Mouse (Mus musculus) bone marrow macrophage, adult 2 months (primary cell): ENCODE measurements around the gene Slc22a23. TPM values are rescaled to one million over a fixed set of nuclear protein-coding genes. Genes with fewer than 3 reads are reported as not detected.

Source experiments
- H3K27ac ChIP-seq: 2 replicates; pipeline ENCODE4 v1.5.1; 2012; ENCODE audit warnings: low read depth, low read length; ENCODE audit not compliant: insufficient read depth
- H3K4me1 ChIP-seq: 2 replicates; pipeline ENCODE4 v1.6.1; 2012; ENCODE audit warnings: low read length; ENCODE audit not compliant: control insufficient read depth, insufficient read depth
- H3K4me3 ChIP-seq: 2 replicates; pipeline ENCODE4 v1.5.1; 2012; ENCODE audit warnings: mild to moderate bottlenecking, low read length, moderate library complexity; ENCODE audit not compliant: insufficient read depth
- CTCF ChIP-seq: IDR thresholded peaks from 2 replicates; pipeline ENCODE4 v1.5.1; 2012; ENCODE audit warnings: low read depth, mild to moderate bottlenecking, low read length, moderate library complexity
- POLR2A ChIP-seq: IDR thresholded peaks from 2 replicates; pipeline ENCODE4 v1.6.1; 2012; ENCODE audit warnings: mild to moderate bottlenecking, low read depth, low read length, borderline replicate concordance
- polyA plus RNA-seq: library from polyadenylated mRNA; stranded (reverse); fragments of >200 nt; gene quantifications from 2 replicates; pipeline ENCODE4 v1.2.4, GENCODE M21; 2012; ENCODE audit not compliant: missing spikeins, insufficient read depth, insufficient read length

The Slc22a23 gene
- polyA plus RNA-seq, 1 experiment = not detected

DNA sequence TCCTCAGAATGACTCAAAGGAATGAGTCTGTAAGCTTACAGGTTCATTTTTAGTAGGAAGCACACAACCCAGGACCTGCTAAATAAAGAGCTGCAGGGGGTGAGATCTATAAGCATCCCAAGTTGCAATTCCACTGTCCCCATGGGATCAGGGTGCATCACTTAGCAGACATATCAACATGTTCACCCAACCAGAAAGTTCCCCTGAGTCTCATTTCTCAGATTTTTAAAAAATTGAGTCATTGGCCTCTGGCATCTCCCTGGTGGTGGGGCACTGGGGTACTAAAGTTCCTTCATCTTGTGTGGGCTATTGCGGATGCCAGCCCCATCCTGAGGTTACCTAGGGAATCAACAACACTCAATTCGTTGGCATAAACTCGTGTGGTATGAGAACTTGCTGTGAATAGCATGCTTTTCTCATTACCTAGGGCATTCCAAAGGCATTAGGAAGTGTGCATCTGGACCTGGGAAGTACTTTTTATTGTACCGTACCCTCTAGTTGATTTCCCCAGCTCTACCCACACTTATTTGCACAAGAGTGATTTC is 25.4 kb upstream of the Slc22a23 start:
- Histone ChIP-seq H3K4me1 (0 out of 2 replicates have a peak, but pooled peaks cover 3% of the 10 kb centered on the region), H3K27ac (no peak overlapping the region), H3K4me3 (no peak overlapping the region)
- TF ChIP-seq POLR2A = no peak
- no peak for TF ChIP-seq CTCF

DNA sequence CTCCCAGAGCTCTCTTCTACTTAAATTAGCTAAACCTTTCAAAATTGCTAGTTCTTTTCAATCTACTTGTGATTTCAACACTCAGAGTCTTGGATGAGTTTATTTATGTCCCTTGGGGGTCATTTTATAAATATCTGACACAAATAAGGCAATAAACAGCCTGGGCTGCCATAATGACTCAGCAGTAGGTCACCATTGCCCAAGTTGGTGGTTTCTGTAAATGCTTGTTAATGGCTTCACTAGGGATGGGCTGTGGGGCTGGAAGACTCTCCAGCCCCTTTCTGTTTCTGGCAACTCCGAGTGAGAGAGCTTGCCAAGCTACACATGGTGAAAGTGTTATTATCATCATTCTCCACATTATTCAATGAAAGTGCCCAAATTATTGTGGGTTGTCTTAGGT is 20.2 kb upstream of the Slc22a23 start:
- no peak overlapping the region for H3K27ac ChIP-seq
- no peaks in the 10 kb centered on the region for H3K4me1 ChIP-seq
- TF ChIP-seq POLR2A (no peak), CTCF (no peak)
- H3K4me3 ChIP-seq = no peak overlapping the region

GRCm38 (mm10) chr13:34355656-34356055 is 10.7 kb upstream of the Slc22a23 start:
- Histone ChIP-seq H3K27ac (no peak overlapping the region), H3K4me1 (no peaks in the 10 kb centered on the region), H3K4me3 (no peak overlapping the region)
- TF ChIP-seq CTCF (no peak), POLR2A (no peak)

GRCm38 (mm10) chr13:34354830-34355624 is 10.0 kb upstream of the Slc22a23 start:
- Histone ChIP-seq H3K4me1 (no peaks in the 10 kb centered on the region), H3K27ac (no peak overlapping the region), H3K4me3 (no peak overlapping the region)
- TF ChIP-seq CTCF (no peak), POLR2A (no peak)

DNA sequence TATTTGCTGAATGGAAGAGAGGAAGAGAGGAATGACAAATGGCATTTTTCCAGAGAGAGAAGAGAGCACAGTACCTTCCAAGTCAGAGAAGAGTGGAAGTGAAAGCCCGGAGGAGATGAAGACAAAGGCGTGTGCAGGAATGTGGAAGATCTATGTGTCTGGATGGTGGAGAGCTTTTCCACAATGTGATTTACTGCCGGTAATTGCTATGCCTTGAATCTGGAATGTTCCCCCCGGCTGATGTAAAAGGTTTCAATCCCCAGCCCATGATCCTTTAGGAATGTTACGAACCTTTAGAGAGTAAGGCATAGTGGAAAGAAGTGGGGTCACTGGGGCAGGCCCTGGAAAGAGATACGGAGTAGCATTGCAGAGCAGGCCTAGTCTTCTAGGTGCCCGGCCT is 8.3 kb upstream of the Slc22a23 start:
- no peak overlapping the region for H3K4me3 ChIP-seq
- TF ChIP-seq POLR2A (no peak), CTCF (no peak)
- no peak overlapping the region for H3K27ac ChIP-seq
- H3K4me1 ChIP-seq = no peaks in the 10 kb centered on the region

DNA sequence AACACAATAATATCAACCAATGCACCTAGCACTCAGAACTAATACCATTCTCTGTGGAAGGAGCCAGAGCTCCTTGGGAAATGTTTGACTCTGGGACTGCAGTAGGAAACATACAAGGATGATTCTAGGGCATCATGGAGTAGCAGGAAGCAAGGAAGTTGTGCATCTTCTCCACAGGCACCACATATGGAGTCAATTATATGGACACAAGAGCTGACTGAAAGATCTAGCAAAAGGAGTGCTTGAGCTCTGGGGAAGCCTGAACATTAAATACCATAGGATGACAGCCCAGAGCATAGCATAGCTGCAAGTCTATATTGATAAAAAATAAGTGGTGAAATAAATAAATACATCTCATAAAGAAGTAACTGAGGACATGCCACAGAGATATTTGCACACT is 6.5 kb upstream of the Slc22a23 start:
- TF ChIP-seq CTCF (no peak), POLR2A (no peak)
- Histone ChIP-seq H3K4me1 (no peaks in the 10 kb centered on the region), H3K4me3 (no peak overlapping the region), H3K27ac (no peak overlapping the region)

DNA sequence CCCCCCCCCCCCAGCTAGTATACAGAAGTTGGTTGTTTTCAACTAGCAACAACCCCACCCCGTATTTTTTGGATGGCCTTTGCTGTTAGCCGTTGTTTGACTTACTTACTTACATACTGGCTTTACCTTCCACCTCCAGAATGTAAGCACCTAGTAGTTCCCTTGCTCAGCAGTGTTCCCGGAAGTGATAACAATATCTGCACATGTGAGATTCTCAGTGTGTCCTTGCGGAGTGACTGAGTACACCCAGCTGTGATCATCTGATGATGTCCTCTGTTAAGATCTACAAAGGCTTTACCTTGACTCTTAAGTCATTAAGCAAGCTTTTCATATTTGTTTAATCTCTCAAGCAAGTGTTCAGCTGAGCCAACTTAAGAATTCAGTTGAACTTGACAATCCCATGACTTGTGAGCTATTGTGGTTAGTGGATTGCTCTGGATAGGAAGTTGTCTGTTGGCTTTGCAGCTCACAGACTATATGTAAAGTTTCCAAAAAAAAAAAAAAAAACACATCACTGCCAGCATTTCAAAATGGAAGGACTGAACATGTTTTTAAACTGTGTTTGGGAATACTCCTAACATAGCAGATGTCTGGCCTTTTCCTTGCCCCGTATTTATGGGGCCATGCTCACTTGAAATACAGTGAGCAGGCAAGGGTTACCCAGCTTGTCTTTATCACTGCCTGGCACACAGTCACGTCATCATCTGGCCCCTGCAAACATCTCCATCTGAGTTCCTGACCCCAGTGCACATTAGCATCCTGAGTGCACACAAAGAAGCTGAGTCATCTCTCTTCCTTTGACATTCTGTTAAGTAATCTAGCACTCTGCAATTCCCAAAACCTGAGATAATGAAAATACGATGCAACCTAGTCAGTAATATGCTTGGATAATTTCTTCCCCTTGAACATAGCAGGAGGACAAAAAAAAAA is 3.2 kb upstream of the Slc22a23 start:
- H3K4me1 ChIP-seq = no peaks in the 10 kb centered on the region
- H3K4me3 ChIP-seq = no peak overlapping the region
- H3K27ac ChIP-seq = no peak overlapping the region
- TF ChIP-seq POLR2A (no peak), CTCF (no peak)

GRCm38 (mm10) chr13:34346748-34347147 is 1.8 kb upstream of the Slc22a23 start:
- TF ChIP-seq CTCF (no peak), POLR2A (no peak)
- Histone ChIP-seq H3K27ac (no peak overlapping the region), H3K4me3 (no peak overlapping the region), H3K4me1 (no peaks in the 10 kb centered on the region)

GRCm38 (mm10) chr13:34346238-34346637 is 1.3 kb upstream of the Slc22a23 start:
- no peak overlapping the region for H3K4me3 ChIP-seq
- no peaks in the 10 kb centered on the region for H3K4me1 ChIP-seq
- TF ChIP-seq POLR2A (no peak), CTCF (no peak)
- no peak overlapping the region for H3K27ac ChIP-seq
